Mouse (Mus musculus) activated CD4-positive, CD25-positive, alpha-beta regulatory T cell, adult 4 months (primary cell): Measurements from ENCODE around the gene Trp53i11. TPM values are rescaled to one million over a fixed set of nuclear protein-coding genes. Genes with fewer than 3 reads are reported as not detected.

Experiments
- ATAC-seq: one replicate; pipeline ENCODE4 v1.8.0; 2017
- polyA plus RNA-seq, 2 experiments: library from polyadenylated mRNA; unstranded; fragments of 100-300 nt; shearing (Covaris generic); gene quantifications; one replicate each; pipeline ENCODE4 v1.2.1; 2017

The Trp53i11 gene
- polyA plus RNA-seq, 2 experiments from 2014 or later, result 70.9 to 73.5 TPM

- no peak for ATAC-seq
These were observed 56.2 kb downstream of the Trp53i11 start for GRCm38 (mm10) chr2:93243439-93244089.

- no peak for ATAC-seq
These were observed 56.7 kb downstream of the Trp53i11 start for GRCm38 (mm10) chr2:93244090-93244443.

- no peak for ATAC-seq
These were observed 61.7 kb downstream of the Trp53i11 start for GRCm38 (mm10) chr2:93249058-93249457.

GRCm38 (mm10) chr2:93250611-93251010, 63.3 kb downstream of the Trp53i11 start:
- ATAC-seq, result no peak

Other genes starting within 250 kb of the Trp53i11 start
- 1 to 10 TPM in 1 of 2 experiments, under 1 TPM in 1; 0.99 to 1.3 TPM for gene Prdm11, start 141.4 kb upstream of the Trp53i11 start, polyA plus RNA-seq
- gene Tspan18, start 147.0 kb downstream of the Trp53i11 start, polyA plus RNA-seq, result under 1 TPM in 1 of 2 experiments, not detected in 1; 0.54 TPM